Mouse (Mus musculus) myocyte (in vitro differentiated cells): ENCODE data around the gene Exph5.

Source experiments
- CEBPB ChIP-seq: IDR thresholded peaks from 2 replicates; pipeline ENCODE4 v1.6.1; 2011; ENCODE audit warnings: mild to moderate bottlenecking, moderate library complexity; ENCODE audit not compliant: poor library complexity, insufficient read depth, severe bottlenecking
- E2F4 ChIP-seq: IDR thresholded peaks from one replicate; pipeline ENCODE4 v1.6.1; 2011; ENCODE audit warnings: mild to moderate bottlenecking, control low read depth, moderate library complexity; ENCODE audit not compliant: insufficient read depth
- MAX ChIP-seq: IDR thresholded peaks from one replicate; pipeline ENCODE4 v1.6.1; 2011; ENCODE audit warnings: low read depth, mild to moderate bottlenecking, control low read depth
- MYOG ChIP-seq, 3 experiments: IDR thresholded peaks; one replicate each; pipeline ENCODE4 v1.6.1; 2011; ENCODE audit warnings: control low read depth in 2 of 3, low read depth in 2 of 3, mild to moderate bottlenecking in 2 of 3; ENCODE audit not compliant: insufficient read length in 2 of 3, control insufficient read depth in 1 of 3, insufficient read depth in 1 of 3
- POLR2A ChIP-seq: IDR thresholded peaks from one replicate; pipeline ENCODE4 v1.6.1; 2011; ENCODE audit warnings: low read depth, mild to moderate bottlenecking, control low read depth, moderate library complexity; ENCODE audit not compliant: insufficient read length
- POLR2AphosphoS2 ChIP-seq: IDR thresholded peaks from one replicate; pipeline ENCODE4 v1.6.1; 2011; ENCODE audit warnings: low read depth, control low read depth; ENCODE audit not compliant: insufficient read length
- TCF12 ChIP-seq: IDR thresholded peaks from one replicate; pipeline ENCODE4 v1.6.1; 2011; ENCODE audit warnings: mild to moderate bottlenecking, control low read depth; ENCODE audit not compliant: poor library complexity, insufficient read depth, severe bottlenecking

DNA sequence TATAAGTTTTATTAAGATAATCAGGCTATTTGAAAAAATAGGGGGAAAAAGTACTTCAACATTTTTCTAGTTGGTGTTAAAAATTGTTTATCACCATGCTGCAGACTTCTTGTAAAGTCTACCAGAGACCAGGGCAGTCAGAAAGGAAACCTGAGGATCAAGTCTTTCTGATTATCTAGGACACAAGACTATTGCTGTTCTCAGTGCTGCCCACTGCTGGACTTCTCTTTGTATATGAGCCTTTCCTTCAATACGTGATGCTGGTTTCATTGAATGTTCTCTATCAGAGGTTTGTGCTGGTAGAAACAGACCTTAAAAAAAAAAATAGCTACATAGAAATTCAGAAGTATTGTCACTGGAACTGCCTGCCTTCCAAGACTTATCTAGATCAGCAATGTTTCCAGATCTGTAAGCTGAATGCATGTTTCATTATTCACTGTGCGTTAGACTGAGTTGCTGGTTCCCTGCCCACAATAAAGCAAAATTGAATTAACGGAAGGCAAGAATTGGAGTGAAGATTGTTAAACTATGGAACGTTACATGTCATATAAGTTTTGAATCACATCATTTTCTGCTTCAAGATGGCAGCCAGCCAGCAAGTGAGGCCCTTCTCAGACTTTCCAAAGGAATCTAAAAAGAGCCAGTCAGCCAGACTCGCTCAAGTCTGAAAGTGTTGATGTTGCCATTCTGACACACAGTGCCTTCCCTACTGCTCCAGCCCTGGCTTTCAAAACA is 32.6 kb upstream of the Exph5 start:
- no peak for TF ChIP-seq E2F4
- TF ChIP-seq POLR2A, result no peak
- no peak for TF ChIP-seq CEBPB
- no peak for TF ChIP-seq TCF12
- TF ChIP-seq POLR2AphosphoS2, result no peak
- TF ChIP-seq MAX, result no peak
- no peak for TF ChIP-seq MYOG (IDR thresholded peaks at IDR 0.05; ENCODE audit: control insufficient read depth in 1 of 3, insufficient read depth in 1 of 3, insufficient read length in 2 of 3, low read depth in 2 of 3)
